ENCODE assay signal across 22 mouse cellular contexts in the genomic region with DNA sequence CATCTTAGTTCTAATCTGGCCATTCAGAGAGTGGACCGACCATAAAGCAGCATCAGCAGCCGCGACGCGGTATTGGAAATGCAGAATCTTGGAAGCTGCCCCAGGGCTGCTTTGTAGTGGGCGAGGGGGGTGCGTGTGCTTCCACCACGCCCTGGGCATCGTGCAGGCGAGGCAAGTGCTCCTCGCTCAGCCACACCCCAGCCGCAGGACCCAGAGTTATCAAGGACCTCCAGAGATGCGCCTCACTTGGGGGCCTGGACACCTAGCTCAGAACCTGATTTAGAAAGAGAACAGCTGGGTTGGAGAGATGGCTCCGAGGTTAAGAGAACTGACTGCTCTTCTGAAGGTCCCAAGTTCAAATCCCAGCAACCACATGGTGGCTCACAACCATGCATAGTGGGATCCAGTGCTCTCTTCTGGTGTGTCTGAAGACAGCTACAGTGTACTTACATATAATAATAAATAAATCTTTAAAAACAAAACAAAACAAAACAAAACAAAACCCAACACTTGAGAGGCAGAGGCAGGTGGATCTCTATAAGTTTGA. TPM values are rescaled to one million over a fixed set of nuclear protein-coding genes. Genes with fewer than 3 reads are reported as not detected.
DNase-seq lines count a peak whose midpoint lies in the region; ATAC-seq lines count a peak whose summit lies in the region.
"Had no signal": no experiment of that assay in that cellular context is flagged by ENCODE, and none has a peak within 500 bp of the region (broad histone marks: within the 10 kb centered on the region; RNA-seq: fewer than 3 reads in every experiment).

No protein-coding gene starts in this region.

- H3K36me3 ChIP-seq in liver, embryonic 12.5 days = no peaks in the 10 kb centered on the region
- H3K36me3 ChIP-seq in liver, embryonic 16.5 days (ENCODE audit: control insufficient read depth, insufficient read depth) = no peaks in the 10 kb centered on the region
- H3K36me3 ChIP-seq: embryonic facial prominence, embryonic 15.5 days; forebrain, embryonic 10.5 days; heart, embryonic 10.5 days had no signal

- peak; percentile 69 for ATAC-seq in liver, embryonic 12.5 days
- peak; percentile 54 for ATAC-seq in liver, embryonic 16.5 days (ENCODE audit: low read depth)
- ATAC-seq: forebrain, embryonic 14.5 days had no signal

- WGBS in liver, embryonic 12.5 days (ENCODE audit: insufficient replicate concordance) = 46% methylated on average over 14 of the region's 14 CpGs
- WGBS in liver, embryonic 16.5 days (ENCODE audit: insufficient replicate concordance) = 39% methylated on average over 14 of the region's 14 CpGs

- no peak overlapping the region for H3K4me2 ChIP-seq in liver, embryonic 12.5 days
- H3K4me2 ChIP-seq in liver, embryonic 16.5 days (ENCODE audit: low read depth, low read length) = no peak overlapping the region
- H3K4me2 ChIP-seq: embryonic facial prominence, embryonic 15.5 days; hindbrain, embryonic 14.5 days had no signal

- DNase-seq in MEL-GATA-1-ER (ENCODE audit: extremely low read depth, low read depth) = peak; percentile 15
- DNase-seq in heart, adult 8-10 months (ENCODE audit: low spot score) = no peak
- no peak for DNase-seq in thymus, postnatal 0 days (ENCODE audit: low spot score)
- DNase-seq in kidney, adult 11 months = no peak
- DNase-seq in cerebellum, adult 9-11 months = no peak
- DNase-seq: adrenal gland, adult 2 months; adrenal gland, postnatal 25 days; cerebellum, adult 2 months; cerebellum, postnatal 14 days; embryo, embryonic 11 days; gastrocnemius, postnatal 36 days; heart, adult 11 months; heart, postnatal 10 days; heart, postnatal 4 days had no signal

- H3K27me3 ChIP-seq in liver, embryonic 12.5 days (replicated peaks) = no peaks in the 10 kb centered on the region
- H3K27me3 ChIP-seq in liver, embryonic 16.5 days (ENCODE audit: control insufficient read depth, insufficient read depth, low read depth, low read length) = no peaks in the 10 kb centered on the region
- H3K27me3 ChIP-seq: embryonic facial prominence, embryonic 15.5 days had no signal

- no peaks in the 10 kb centered on the region for H3K9me3 ChIP-seq in liver, embryonic 12.5 days (replicated peaks)
- no peaks in the 10 kb centered on the region for H3K9me3 ChIP-seq in liver, embryonic 16.5 days (replicated peaks; ENCODE audit: control insufficient read depth, low read length)
- H3K9me3 ChIP-seq: embryonic facial prominence, embryonic 15.5 days; forebrain, embryonic 10.5 days; heart, embryonic 10.5 days had no signal

- no peak overlapping the region for H3K4me3 ChIP-seq in liver, embryonic 12.5 days
- H3K4me3 ChIP-seq in liver, embryonic 16.5 days (ENCODE audit: low read depth, low read length) = no peak overlapping the region
- H3K4me3 ChIP-seq: embryonic facial prominence, embryonic 15.5 days; erythroblast, embryonic 14.5 days; forebrain, embryonic 10.5 days; heart, embryonic 10.5 days had no signal

- peaks cover 22% of the 10 kb centered on the region for H3K4me1 ChIP-seq in liver, embryonic 12.5 days
- peaks cover 2% of the 10 kb centered on the region; the same call in 1 of the 2 replicates for H3K4me1 ChIP-seq in liver, embryonic 16.5 days (ENCODE audit: control insufficient read depth, low read depth, low read length)
- H3K4me1 ChIP-seq: embryonic facial prominence, embryonic 15.5 days had no signal

- no peak overlapping the region for H3K27ac ChIP-seq in liver, embryonic 12.5 days
- no peak overlapping the region for H3K27ac ChIP-seq in liver, embryonic 16.5 days (ENCODE audit: low read length)
- H3K27ac ChIP-seq: embryonic facial prominence, embryonic 15.5 days; forebrain, embryonic 10.5 days; heart, embryonic 10.5 days; hindbrain, embryonic 14.5 days had no signal

- no peak overlapping the region for H3K9ac ChIP-seq in liver, embryonic 12.5 days
- H3K9ac ChIP-seq in liver, embryonic 16.5 days (ENCODE audit: low read depth, low read length) = no peak overlapping the region
- H3K9ac ChIP-seq: embryonic facial prominence, embryonic 15.5 days; hindbrain, embryonic 14.5 days had no signal

RNA-seq across cellular contexts. Expression of gene Sbk1, which starts 31.5 kb away (rescaled TPM):
- 4.2 and 5.0 TPM in 2 replicates for polyA plus RNA-seq in liver, embryonic 12.5 days (2016; fragmentation: Nextera tagmentation; extraction: Ambion mirVana)
- 1.1 and 1.5 TPM in 2 replicates for polyA plus RNA-seq in liver, embryonic 16.5 days (2015; fragmentation: Nextera tagmentation; extraction: Ambion mirVana)
- 10 to 100 TPM; 73.6 to 99.4 (median 84.5) TPM for total RNA-seq in heart, adult 8-10 months (2022)
- 17.9 and 19.1 TPM in 2 replicates for polyA plus RNA-seq in thymus, postnatal 0 days (2015; fragmentation: Nextera tagmentation; extraction: Ambion mirVana)

RNA-seq across cellular contexts. Expression of gene Xpo6, which starts 40.6 kb away (rescaled TPM):
- 38.0 and 39.8 TPM in 2 replicates for polyA plus RNA-seq in liver, embryonic 12.5 days (2016; fragmentation: Nextera tagmentation; extraction: Ambion mirVana)
- polyA plus RNA-seq in liver, embryonic 16.5 days (2015; fragmentation: Nextera tagmentation; extraction: Ambion mirVana) = 12.2 and 17.7 TPM in 2 replicates
- 10 to 100 TPM; 12.3 to 22.8 (median 18.8) TPM for total RNA-seq in heart, adult 8-10 months (2022)
- 46.8 and 56.5 TPM in 2 replicates for polyA plus RNA-seq in thymus, postnatal 0 days (2015; fragmentation: Nextera tagmentation; extraction: Ambion mirVana)
